Mouse (Mus musculus) liver, embryonic 16.5 days (tissue): ENCODE results near the gene Fam181a. TPM values are rescaled to one million over a fixed set of nuclear protein-coding genes. Genes with fewer than 3 reads are reported as not detected.

Source experiments
- ATAC-seq: fragments of 200-750 bp; cut with Nextera tagmentation; 2 replicates; pipeline ENCODE4 v1.8.0; 2017; ENCODE audit warnings: low read depth, mild to moderate bottlenecking, moderate number of reproducible peaks, moderate library complexity
- H3K27ac ChIP-seq: fragments of 300-500 bp; sonication (generic); 2 replicates; pipeline ENCODE4 v1.5.1; 2014; ENCODE audit warnings: mild to moderate bottlenecking, low read length
- H3K27me3 ChIP-seq: fragments of 300-500 bp; sonication (generic); 2 replicates; pipeline ENCODE4 v1.6.1; 2014; ENCODE audit warnings: low read depth, low read length, mixed read lengths; ENCODE audit not compliant: control insufficient read depth, insufficient read depth
- H3K36me3 ChIP-seq: fragments of 300-500 bp; sonication (generic); 2 replicates; pipeline ENCODE4 v1.6.1; 2014; ENCODE audit warnings: mild to moderate bottlenecking; ENCODE audit not compliant: control insufficient read depth, insufficient read depth
- H3K4me1 ChIP-seq: fragments of 300-500 bp; sonication (generic); 2 replicates; pipeline ENCODE4 v1.6.1; 2014; ENCODE audit warnings: low read depth, low read length, mixed read lengths; ENCODE audit not compliant: control insufficient read depth
- H3K4me2 ChIP-seq: fragments of 300-500 bp; sonication (generic); 2 replicates; pipeline ENCODE4 v1.6.1; 2014; ENCODE audit warnings: low read depth, low read length, mixed read lengths
- H3K4me3 ChIP-seq: fragments of 300-500 bp; sonication (generic); 2 replicates; pipeline ENCODE4 v1.5.1; 2014; ENCODE audit warnings: low read depth, mild to moderate bottlenecking, low read length
- H3K9ac ChIP-seq: fragments of 300-500 bp; sonication (generic); 2 replicates; pipeline ENCODE4 v1.6.1; 2014; ENCODE audit warnings: low read depth, low read length
- H3K9me3 ChIP-seq: fragments of 300-500 bp; sonication (generic); replicated peaks from 2 replicates; pipeline ENCODE4 v1.6.1; 2016; ENCODE audit warnings: low read length; ENCODE audit not compliant: control insufficient read depth
- WGBS: fragments of 180-500 bp; shearing (Covaris S2); extraction: QIAGEN DNeasy Blood & Tissue Kit; methylation state at CpG from one replicate; pipeline ENCODE4 v1.1.7; 2014; ENCODE audit not compliant: insufficient replicate concordance; 5-methylcytosine and 5-hydroxymethylcytosine counted together
- polyA plus RNA-seq: library from polyadenylated mRNA; unstranded; fragments of >200 nt; fragmentation: Nextera tagmentation; extraction: Ambion mirVana; gene quantifications from 2 replicates; pipeline ENCODE4 v1.2.1, GENCODE M21; 2015

The Fam181a gene
- not detected in 2 replicates for polyA plus RNA-seq

GRCm38 (mm10) chr12:103310744-103311267 is at the start of gene Fam181a:
Gene Fam181a (plus strand): TSS chr12:103310975.
- Histone ChIP-seq H3K27me3 (peaks cover under 1% of the 10 kb centered on the region; the same call in 1 of the 2 replicates), H3K4me2 (no peak within 1 kb of the TSS), H3K4me1 (no peaks in the 10 kb centered on the region; the same call in 1 of the 2 replicates), H3K4me3 (no peak within 1 kb of the TSS), H3K36me3 (no peaks in the 10 kb centered on the region), H3K9me3 (no peaks in the 10 kb centered on the region), H3K9ac (no peak within 1 kb of the TSS), H3K27ac (no peak within 1 kb of the TSS)
- 37% methylated on average over 2 of the region's 2 CpGs for WGBS
- no peak for ATAC-seq

GRCm38 (mm10) chr12:103262017-103262865 is 48.5 kb upstream of the Fam181a start:
- Histone ChIP-seq H3K27me3 (no peaks in the 10 kb centered on the region), H3K27ac (no peak overlapping the region), H3K36me3 (no peaks in the 10 kb centered on the region), H3K9me3 (no peaks in the 10 kb centered on the region), H3K4me2 (no peak overlapping the region), H3K9ac (no peak overlapping the region), H3K4me1 (no peaks in the 10 kb centered on the region), H3K4me3 (no peak overlapping the region)
- ATAC-seq, result no peak
- WGBS, result 49% methylated on average over 13 of the region's 13 CpGs

GRCm38 (mm10) chr12:103266605-103267004 is 44.2 kb upstream of the Fam181a start:
- WGBS, result 35% methylated on average over 3 of the region's 3 CpGs
- H3K36me3 ChIP-seq, result no peaks in the 10 kb centered on the region
- H3K9ac ChIP-seq, result no peak overlapping the region
- H3K4me1 ChIP-seq, result no peaks in the 10 kb centered on the region
- no peak overlapping the region for H3K27ac ChIP-seq
- no peak overlapping the region for H3K4me3 ChIP-seq
- no peak overlapping the region for H3K4me2 ChIP-seq
- H3K9me3 ChIP-seq, result no peaks in the 10 kb centered on the region
- no peaks in the 10 kb centered on the region for H3K27me3 ChIP-seq
- ATAC-seq, result no peak

- Histone ChIP-seq H3K9me3 (no peaks in the 10 kb centered on the region), H3K4me1 (no peaks in the 10 kb centered on the region), H3K27me3 (no peaks in the 10 kb centered on the region), H3K36me3 (no peaks in the 10 kb centered on the region), H3K4me2 (no peak overlapping the region), H3K27ac (no peak overlapping the region), H3K9ac (no peak overlapping the region), H3K4me3 (no peak overlapping the region)
- no peak for ATAC-seq
- WGBS, result 52% methylated on average over 3 of the region's 3 CpGs
Observed at GRCm38 (mm10) chr12:103272176-103272575, 38.6 kb upstream of the Fam181a start.

GRCm38 (mm10) chr12:103273051-103273450 is 37.7 kb upstream of the Fam181a start:
- Histone ChIP-seq H3K27me3 (no peaks in the 10 kb centered on the region), H3K9ac (no peak overlapping the region), H3K4me3 (no peak overlapping the region), H3K4me1 (no peaks in the 10 kb centered on the region), H3K9me3 (no peaks in the 10 kb centered on the region), H3K36me3 (no peaks in the 10 kb centered on the region), H3K27ac (no peak overlapping the region), H3K4me2 (no peak overlapping the region)
- ATAC-seq, result no peak
- WGBS, result 52% methylated on average over 6 of the region's 6 CpGs

GRCm38 (mm10) chr12:103273732-103274131 is 37.0 kb upstream of the Fam181a start:
- no peaks in the 10 kb centered on the region for H3K27me3 ChIP-seq
- no peak for ATAC-seq
- WGBS, result 63% methylated on average over 2 of the region's 2 CpGs
- H3K4me2 ChIP-seq, result no peak overlapping the region
- no peaks in the 10 kb centered on the region for H3K9me3 ChIP-seq
- no peaks in the 10 kb centered on the region for H3K36me3 ChIP-seq
- no peaks in the 10 kb centered on the region for H3K4me1 ChIP-seq
- no peak overlapping the region for H3K4me3 ChIP-seq
- no peak overlapping the region for H3K27ac ChIP-seq
- H3K9ac ChIP-seq, result no peak overlapping the region

- H3K4me3 ChIP-seq, result no peak overlapping the region
- H3K9ac ChIP-seq, result no peak overlapping the region
- no peak overlapping the region for H3K27ac ChIP-seq
- no peaks in the 10 kb centered on the region for H3K9me3 ChIP-seq
- ATAC-seq, result no peak
- H3K36me3 ChIP-seq, result no peaks in the 10 kb centered on the region
- no peaks in the 10 kb centered on the region for H3K27me3 ChIP-seq
- no peak overlapping the region for H3K4me2 ChIP-seq
- WGBS, result 51% methylated on average over 4 of the region's 4 CpGs
- H3K4me1 ChIP-seq, result no peaks in the 10 kb centered on the region
Observed at GRCm38 (mm10) chr12:103276422-103276821, 34.4 kb upstream of the Fam181a start.

- Histone ChIP-seq H3K9me3 (no peaks in the 10 kb centered on the region), H3K4me2 (no peak overlapping the region), H3K4me1 (no peaks in the 10 kb centered on the region), H3K27me3 (no peaks in the 10 kb centered on the region), H3K36me3 (no peaks in the 10 kb centered on the region), H3K27ac (no peak overlapping the region), H3K9ac (no peak overlapping the region), H3K4me3 (no peak overlapping the region)
- WGBS, result 44% methylated on average over 2 of the region's 2 CpGs
- no peak for ATAC-seq
Observed at GRCm38 (mm10) chr12:103281491-103281890, 29.3 kb upstream of the Fam181a start.

GRCm38 (mm10) chr12:103281912-103282311 is 28.9 kb upstream of the Fam181a start:
- no peak overlapping the region for H3K4me3 ChIP-seq
- no peaks in the 10 kb centered on the region for H3K4me1 ChIP-seq
- WGBS, result 43% methylated on average over 4 of the region's 4 CpGs
- H3K9ac ChIP-seq, result no peak overlapping the region
- H3K36me3 ChIP-seq, result no peaks in the 10 kb centered on the region
- no peaks in the 10 kb centered on the region for H3K27me3 ChIP-seq
- H3K4me2 ChIP-seq, result no peak overlapping the region
- H3K27ac ChIP-seq, result no peak overlapping the region
- ATAC-seq, result peak; percentile 89
- no peaks in the 10 kb centered on the region for H3K9me3 ChIP-seq
